Mouse (Mus musculus): ENCODE measurements around the gene Nrn1l.

Nrn1l gene

DNA sequence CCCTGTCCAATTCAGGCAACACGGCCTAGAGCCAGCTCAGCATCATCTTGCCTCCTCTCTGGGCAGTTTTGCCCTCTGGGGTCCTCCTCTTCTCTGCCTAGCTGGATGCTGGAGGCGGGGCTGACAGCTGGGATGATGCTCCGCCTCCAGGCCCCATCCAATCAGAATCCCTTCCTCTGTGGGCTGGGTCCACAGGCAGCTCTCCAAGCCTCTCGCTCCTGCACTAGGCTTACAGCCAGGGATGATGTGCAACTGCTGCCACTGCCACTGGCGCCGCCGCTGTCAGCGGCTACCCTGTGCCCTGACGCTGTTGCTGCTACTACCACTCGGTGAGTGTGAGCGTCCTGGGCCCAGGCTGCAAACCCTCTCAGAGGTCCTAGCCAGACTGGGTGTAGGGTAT is at the start of gene Nrn1l:
Gene Nrn1l, plus strand, starts transcription at position 229 of the 400 bp plus-strand sequence.
- DNase-seq, result peak in 1 of 2 experiments; percentile 41

DNA sequence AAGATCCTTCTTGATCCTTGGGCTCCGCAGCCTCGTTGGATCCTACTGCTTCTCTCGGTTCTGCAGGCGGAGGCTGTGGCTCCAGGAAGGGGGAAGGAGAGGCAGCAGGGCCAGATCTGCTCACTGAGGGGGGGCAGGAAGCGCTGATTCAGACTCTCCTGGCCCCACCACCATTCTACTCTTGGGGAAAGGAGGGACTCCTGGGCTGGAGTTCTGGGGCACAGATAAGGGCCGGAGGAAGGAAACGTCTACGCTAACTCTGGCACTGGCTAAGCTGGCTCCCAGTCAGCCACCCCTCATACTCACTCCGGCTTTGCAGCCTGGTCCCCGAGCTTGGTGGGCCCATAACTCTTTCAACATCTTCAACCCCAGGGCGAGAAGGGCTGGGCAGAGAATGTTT is 46.7 kb upstream of the Nrn1l start:
- DNase-seq, result no peak

DNA sequence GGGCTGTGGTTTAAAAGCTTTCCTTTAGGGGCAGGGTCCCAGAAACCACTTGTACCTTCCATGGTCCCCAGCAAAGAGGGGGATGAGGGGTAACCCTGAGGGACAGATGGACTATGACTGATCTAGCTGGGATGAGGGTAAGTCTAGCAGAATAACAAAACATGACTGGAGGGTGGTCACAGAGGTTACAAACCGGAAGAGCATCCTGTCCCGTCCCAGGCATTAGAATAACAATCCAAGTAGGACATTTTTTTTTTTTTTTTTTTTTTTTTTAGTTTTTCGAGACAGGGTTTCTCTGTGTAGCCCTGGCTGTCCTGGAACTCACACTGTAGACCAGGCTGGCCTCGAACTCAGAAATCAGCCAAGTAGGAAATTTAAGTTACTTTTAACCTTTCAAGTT is 43.4 kb upstream of the Nrn1l start:
- DNase-seq, result no peak

DNA sequence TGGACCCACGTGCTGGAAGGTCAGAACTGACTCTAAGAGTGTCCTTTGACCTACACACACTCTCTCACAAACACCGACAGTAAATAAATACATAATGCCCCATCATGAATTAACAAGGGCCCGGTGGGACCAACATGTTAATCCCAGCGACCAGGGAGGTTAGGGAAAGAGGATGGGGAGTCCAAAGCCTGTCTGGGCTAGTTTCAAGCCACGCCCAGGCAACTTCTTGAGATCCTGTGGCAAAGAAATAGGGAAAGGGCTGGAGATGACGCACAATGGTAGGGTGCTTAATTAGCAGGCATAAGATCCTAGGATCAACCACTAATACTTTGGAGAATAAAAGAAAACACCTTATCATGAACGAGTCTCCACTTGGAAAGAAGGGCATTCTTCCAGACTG is 42.8 kb upstream of the Nrn1l start:
- no peak for DNase-seq

DNA sequence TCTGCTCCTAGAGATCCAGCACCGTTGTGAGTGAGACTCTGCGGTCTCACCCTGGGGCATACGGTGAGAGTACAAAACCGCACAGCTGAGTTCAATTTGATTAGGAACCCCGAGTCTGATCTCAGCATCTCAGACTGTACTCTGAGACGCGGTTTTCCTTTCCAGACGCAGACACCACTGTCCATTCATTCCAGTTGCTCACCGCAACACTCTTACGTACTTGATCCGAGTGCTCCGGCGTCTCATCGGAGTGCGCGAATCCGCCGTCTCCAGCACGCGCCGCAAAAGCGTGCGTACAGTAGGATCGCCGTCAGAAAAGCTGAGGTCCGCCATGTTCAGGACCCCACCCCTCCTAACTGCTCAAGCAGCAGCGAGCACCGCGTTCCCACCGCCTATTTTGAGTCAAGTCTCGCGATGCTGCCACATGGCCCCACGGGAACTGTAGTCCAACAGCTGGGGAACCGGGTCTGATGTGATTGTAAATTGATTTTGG is 41.7 kb upstream of the Nrn1l start:
- DNase-seq, result peak; percentile 89 to 92

DNA sequence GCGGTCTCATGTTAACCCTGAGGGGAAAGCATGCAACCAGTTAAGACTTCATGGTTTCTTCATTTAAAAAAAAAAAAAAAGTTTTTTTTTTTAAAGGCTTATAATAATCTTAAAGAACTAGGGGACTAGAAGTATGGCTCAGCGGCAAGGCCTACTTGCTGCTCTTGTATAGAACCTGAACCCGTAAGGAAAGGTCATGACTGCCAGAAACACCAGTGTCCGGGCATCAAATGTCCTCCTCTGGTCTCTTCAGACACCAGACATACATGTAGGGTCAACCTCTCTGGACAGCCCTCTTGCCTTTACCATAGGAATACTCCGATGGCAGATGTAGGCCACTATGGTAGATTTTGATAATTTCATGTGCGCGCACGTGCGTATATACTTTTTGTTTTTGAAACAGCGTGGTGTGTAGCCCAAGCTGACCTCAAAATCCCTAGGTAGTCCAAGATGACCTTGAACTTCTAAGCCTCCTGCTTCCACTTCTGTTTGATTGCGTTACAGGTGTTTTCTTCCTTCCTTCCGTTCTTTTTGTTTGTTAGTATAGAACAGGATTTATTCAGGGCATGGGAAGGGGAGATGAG is 41.1 kb upstream of the Nrn1l start:
- DNase-seq, result no peak

DNA sequence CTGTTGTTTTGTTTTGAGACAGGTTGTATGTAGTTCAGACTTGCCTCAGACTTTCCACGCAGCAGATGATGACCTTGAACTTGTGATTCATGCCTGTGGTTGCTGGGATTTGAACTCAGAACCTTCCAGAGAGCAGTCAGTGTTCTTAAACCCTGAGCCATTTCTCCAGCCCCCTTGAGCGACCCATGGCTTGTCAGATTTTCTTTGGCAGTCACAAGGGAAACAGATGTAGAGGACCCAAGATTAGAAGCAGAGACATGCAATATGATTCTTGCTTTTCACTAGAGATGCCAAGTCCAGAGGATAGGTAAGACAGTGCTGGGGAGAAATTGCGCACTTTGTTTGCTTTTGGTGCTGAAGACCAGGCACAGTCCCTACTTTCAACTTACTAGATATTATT is 40.2 kb upstream of the Nrn1l start, which contains the start of gene Cenpt:
Gene Cenpt, minus strand, starts transcription at position 101 of the 400 bp plus-strand sequence.
- DNase-seq, result no peak

DNA sequence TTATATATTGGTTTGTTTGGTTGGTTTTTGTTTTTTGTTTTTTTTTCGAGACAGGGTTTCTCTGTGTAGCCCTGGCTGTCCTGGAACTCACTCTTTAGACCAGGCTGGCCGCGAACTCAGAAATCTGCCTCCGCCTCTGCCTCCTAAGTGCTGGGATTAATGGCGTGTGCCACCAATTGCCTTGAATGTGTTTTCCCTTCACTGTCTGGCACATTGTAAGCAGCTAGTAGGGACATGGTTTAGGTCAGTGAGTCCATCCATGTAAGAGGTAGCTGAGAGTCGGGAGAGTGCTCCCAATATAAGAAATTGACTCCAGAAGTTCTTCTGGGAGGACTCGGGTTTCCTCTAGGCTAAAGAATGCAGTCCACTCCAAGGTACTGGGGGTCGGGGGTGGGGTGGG is 39.1 kb upstream of the Nrn1l start:
- no peak for DNase-seq

DNA sequence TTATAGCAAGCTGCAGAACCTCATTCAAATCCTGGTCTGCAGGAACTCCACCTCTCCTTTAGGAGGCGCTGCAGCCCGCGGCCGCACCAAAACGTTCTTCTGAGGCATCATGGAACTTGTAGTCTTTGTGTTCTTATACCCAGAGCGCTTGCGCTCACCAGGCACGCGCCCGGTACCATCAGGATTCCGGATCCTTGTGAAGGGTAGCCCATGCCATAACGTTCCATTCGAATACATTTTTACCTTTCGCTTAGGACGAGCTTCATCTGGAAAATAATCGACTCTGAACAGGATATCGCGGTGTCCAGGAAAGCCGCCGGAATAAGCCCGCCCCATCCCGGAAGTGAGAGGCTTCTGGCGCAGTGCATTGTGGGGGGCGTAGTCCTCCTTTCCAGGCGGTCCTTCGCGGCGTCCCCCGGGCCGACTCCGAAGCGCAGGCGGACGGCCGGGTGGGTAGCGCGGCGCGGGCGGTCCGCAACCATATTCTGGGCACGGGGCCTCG is 38.6 kb upstream of the Nrn1l start, which contains the start of gene Thap11:
Gene Thap11, plus strand, starts transcription at position 418 of the 502 bp plus-strand sequence.
- peak; percentile 92 to 94 for DNase-seq

DNA sequence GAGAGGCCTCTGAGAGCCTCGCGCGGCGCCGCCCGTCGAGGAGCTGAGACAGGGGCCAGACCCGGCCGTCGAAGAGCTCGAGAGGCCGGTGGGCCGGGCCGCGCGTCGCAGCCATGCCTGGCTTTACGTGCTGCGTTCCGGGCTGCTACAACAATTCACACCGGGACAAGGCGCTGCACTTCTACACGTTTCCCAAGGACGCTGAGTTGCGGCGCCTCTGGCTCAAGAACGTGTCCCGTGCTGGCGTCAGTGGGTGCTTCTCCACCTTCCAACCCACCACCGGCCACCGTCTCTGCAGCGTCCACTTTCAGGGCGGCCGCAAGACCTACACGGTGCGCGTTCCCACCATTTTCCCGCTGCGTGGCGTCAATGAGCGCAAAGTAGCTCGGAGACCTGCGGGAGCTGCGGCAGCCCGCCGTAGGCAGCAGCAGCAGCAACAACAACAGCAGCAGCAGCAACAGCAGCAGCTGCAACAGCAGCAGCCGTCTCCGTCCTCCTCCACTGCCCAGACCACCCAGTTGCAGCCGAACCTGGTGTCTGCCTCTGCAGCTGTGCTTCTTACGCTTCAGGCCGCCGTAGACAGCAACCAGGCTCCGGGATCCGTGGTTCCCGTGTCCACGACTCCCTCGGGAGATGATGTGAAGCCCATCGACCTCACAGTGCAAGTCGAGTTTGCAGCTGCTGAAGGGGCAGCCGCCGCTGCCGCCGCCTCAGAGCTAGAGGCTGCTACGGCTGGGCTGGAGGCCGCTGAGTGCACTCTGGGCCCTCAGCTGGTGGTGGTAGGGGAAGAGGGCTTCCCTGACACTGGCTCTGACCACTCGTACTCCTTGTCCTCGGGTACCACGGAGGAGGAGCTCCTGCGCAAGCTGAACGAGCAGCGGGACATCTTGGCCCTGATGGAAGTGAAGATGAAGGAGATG is 37.9 kb upstream of the Nrn1l start:
- peak; percentile 39 to 47 for DNase-seq

DNA sequence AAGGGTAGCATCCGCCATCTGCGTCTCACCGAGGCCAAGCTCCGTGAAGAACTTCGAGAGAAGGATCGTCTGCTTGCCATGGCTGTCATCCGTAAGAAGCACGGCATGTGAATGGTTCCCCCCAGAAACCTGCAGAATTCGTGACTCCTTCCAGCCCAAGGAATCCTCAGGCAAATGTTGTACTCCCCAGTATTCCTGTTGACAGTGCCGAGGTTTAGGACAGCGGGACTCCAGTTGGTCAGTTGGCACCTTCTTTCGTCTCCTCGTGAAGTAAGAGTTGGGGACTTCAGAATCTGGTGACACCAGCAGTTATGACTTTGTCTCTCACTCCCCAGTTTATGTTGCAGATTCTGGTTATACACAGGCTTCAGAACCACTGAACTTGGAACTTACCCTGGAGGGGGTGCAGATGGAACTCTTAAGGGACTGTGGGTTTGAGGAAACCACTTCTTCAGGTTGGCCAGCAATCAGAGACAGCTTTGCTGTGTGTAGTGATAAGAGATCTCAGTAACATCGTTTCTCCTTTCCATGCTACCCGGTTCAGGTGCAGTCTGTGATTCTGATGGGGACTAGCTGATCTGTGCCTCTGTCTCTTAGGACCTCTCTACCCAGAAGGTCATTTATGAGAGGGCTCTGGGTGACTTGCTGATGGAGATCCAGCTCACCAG is 37.1 kb upstream of the Nrn1l start:
- no peak for DNase-seq

DNA sequence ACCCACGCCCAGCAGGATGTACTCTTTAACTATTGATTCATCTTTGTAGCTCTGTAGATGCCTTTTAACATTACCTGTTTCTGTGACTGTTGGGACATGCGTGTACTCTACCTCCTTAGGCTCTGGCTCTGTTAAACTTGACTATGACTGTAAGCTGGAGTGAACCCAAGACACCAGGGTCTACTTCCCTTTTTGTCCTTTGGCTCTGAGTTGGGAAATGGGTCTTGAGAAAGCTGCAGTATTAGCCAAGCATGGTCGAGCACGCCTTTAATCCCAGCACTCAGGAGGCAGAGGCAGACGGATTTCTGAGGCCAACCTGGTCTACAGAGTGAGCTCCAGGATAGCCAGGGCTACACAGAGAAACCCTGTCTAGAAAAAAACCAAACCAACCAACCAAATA is 34.9 kb upstream of the Nrn1l start:
- DNase-seq, result no peak

DNA sequence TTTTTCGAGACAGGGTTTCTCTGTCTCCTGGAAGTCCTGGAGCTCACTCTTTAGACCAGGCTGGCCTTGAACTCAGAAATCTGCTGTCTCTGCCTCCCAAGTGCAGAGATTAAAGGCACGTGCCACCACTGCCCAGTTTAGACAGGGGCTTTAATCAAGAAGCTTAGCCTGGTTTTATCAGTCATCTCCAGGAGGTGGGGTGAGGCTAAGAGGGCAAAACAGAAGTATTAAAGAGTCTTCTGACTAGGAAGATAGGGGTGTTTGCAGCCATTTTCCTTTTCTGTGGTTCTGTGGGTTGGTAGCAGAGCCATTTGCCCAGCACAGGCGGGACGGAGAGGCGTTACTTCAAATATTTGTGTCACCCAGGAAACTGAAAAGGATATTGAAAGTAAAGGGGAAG is 34.1 kb upstream of the Nrn1l start:
- no peak for DNase-seq

DNA sequence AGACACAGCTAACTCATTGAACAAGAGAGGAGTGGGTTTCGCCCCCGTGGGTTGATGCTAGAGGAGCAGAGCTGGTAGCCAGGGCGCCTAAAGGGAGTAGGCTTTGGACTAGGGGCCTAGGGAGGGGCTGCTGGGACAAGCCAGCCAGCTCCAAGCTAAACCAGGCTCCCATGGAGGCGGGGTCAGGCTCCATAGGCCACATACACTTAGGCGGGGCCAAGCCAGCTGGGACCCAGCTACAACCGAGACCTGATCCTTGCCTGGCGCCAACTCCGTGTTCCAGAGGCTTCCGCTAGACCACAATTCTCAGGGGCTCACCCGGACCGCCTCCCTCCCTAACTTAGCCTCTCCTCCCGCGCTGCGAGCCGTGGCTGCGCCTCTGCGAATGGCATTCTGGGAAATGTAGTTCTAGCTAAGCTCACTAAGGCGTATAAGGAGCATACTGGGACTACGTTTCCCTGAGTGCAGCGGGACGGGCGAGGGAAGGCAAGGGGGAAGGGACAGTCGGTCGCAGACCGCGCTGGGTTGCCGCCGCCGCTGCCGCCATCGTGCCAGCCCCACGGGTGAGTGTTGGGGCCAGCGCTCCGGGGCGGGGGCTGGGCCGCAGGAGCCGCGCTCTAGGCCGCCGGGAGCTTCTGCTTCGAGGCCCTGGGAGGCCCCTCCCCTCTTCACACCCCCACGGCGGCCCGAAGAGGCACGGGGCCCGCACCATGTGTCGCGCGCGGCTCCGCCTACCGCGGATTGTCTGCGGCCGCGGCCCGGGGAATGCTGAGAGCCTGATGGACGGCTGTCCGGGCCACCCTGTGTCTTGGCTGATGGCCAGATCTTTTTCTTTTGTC is 33.0 kb upstream of the Nrn1l start, which contains the start of gene Nutf2:
Gene Nutf2, plus strand, starts transcription at position 438 of the 839 bp plus-strand sequence.
- peak; percentile 85 to 94 for DNase-seq

DNA sequence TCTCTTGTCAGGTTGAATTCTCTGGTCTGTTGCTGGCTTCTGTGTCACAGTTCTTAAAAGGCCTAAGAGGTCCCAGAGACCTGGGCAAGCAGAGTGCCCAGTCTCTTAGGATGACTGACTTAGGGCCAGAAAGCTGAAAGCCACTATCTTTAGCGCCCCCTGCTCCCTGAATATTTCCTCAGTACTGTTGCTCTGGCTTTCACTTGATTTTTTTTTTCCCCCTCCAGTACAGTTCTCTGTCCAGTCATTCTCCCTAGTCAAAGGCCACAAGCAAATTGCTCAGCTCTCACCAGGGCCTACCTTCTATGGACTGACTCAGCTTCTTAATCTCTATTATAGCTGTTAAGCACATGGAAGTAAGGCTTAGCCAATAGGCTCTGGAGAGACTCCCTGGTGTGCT is 31.4 kb upstream of the Nrn1l start:
- peak in 1 of 2 experiments; percentile 6 for DNase-seq

DNA sequence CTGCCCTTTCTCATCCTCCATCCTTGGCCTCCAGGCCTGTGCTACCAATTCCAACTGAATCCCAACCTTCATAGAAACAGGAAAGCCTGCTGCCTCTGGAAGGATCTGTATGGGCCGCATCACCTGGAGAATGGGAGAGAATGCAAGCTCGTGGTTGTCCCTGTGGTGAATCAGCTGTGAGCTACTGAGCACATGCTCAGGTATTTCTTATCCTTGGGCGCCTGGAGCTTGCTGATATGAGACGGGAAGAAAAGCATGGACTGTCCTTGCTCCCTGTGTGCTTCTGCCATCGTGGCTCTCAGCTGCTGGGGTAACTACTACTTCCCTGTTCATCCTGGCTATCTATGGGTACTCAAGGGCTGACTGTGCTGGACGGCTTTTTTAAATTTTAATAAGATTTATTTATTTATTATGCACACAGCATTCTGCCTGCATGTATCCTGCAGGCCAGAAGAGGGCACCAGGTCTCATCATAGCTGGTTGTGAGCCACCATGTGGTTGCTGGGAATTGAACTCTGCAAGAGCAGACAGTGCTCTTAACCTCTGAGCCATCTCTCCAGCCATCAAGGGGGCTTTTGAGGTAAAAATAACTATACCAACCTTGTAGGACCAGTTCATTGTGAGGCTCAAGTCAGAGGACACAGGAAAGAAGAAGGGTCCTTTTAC is 26.9 kb upstream of the Nrn1l start:
- DNase-seq, result no peak

DNA sequence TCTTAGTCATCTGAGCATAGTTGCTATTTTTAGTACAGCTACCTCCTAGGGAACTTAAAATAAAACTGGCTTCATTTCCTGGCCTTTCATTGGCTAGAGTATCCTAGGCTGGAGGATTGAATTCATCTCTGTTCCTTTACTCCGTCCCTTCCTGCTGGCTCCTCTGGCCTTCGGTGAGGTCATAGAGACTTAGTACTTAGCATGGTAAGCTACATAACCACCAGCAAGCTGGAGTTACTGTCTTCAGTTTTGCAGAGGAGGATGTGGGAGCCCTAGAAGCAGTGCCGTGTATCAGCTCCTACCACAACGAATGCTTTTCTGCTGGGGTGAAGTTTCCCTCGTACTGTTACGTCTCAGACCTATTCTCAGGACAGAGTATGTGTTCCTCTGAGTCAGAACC is 19.1 kb upstream of the Nrn1l start:
- no peak for DNase-seq

DNA sequence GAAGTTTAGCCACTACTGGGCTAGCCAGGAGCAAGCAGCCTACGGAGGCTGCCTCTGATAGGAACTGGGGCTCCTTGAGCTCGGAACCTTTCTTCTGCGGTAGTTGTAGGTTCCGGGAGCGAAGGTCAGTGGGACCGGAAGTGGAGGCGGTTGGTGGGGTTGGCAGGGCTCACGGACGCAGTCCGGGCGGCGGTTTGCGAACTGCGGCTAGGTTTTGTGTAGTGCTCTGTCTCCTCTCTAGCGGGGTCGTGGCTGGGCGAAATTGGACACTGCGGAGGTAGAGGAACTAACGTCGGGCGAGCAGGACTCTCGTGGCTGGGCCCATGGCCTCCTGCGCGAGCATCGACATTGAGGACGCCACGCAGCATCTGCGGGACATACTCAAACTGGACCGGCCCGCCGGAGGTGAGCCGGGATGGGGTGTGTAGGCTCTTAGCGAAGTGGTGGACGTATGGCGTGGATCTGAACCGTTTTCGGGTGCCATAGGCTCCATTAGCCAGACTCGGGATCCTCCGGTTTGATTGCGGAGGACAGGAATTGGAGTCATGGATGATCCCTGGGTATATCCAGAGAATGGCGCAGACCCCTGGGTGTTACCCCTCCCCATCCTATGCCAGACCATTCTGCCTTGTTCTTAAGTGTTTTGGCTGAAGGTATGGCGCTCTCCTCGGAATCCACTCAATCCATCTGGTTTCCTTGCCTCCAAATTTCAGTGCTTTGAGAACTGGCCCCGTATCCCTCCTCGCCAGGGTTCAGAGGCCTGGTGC is 12.4 kb upstream of the Nrn1l start, which contains the start of gene Edc4:
Gene Edc4, plus strand, starts transcription at position 128 of the 767 bp plus-strand sequence.
- DNase-seq, result peak; percentile 83 to 88

DNA sequence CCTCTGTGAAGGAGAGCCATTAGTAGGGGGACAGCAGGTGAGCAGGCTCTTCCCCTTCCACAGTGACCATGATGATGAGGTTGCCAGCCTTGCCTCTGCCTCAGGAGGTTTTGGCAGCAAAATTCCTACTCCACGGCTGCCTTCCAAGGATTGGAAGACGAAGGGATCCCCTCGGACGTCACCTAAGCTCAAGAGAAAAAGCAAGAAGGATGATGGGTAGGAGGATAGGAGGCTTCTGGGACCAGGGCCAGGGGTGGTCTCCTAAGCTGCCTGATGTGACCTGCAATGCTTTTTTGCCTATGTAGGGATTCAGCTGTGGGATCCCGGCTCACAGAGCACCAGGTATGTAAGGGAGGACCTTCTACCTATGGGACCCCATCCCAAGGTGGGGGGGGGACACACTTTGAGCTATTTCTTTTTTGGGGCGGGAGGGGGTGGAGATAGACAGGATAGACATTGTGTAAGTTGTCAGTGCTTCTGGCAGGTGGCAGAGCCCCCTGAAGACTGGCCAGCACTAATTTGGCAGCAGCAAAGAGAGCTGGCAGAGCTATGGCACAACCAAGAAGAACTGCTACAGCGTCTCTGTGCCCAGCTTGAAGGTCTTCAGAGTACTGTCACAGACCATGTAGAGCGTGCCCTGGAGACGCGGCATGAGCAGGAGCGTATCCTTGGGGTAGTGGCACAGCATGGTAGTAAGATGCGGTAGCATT is 3.5 kb upstream of the Nrn1l start:
- no peak for DNase-seq

DNA sequence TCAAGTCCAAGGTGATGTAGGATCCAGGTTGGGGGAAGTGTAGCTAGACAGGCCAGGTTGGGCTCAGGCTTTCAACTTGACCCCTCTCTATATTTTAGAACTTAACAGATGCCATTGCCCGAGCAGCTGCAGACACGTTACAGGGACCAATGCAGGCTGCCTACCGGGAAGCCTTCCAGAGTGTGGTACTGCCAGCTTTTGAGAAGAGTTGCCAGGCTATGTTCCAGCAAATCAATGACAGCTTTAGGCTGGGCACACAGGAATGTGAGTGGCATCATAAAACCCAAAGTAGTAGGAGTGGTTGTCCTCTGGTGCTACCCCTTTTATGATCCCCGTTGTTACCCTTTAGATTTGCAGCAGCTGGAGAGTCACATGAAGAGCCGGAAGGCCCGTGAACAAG is 2.5 kb upstream of the Nrn1l start:
- no peak for DNase-seq
